Mouse (Mus musculus): ENCODE results near the gene Ina. TPM values are rescaled to one million over a fixed set of nuclear protein-coding genes. Genes with fewer than 3 reads are reported as not detected.

Gene Ina
- total and polyA plus RNA-seq, 3 experiments = not detected

- no peak overlapping the region for H3K4me3 ChIP-seq (ENCODE audit: control insufficient read depth in 1 of 2, insufficient read depth in 1 of 2, low read depth in 2 of 2, low read length in 2 of 2)
- H3K79me2 ChIP-seq (ENCODE audit: control insufficient read depth, insufficient read depth, low read length, poor library complexity) = peaks cover 2% of the 10 kb centered on the region; the same call in 1 of the 2 replicates
- H3K36me3 ChIP-seq (ENCODE audit: control insufficient read depth in 1 of 2, insufficient read depth in 2 of 2, low read length in 2 of 2) = peaks cover 0 to 21% of the 10 kb centered on the region in 2 experiments; a peak in 2 of 4 replicates
- TF ChIP-seq UBTF (IDR thresholded peaks at IDR 0.05; ENCODE audit: borderline replicate concordance, insufficient read depth, low read depth, low read length) (no peak), POLR2AphosphoS5 (IDR thresholded peaks at IDR 0.05; ENCODE audit: borderline replicate concordance, low read depth, low read length) (no peak), RAD21 (IDR thresholded peaks at IDR 0.05; ENCODE audit: low read depth, low read length) (no peak), ZKSCAN1 (IDR thresholded peaks at IDR 0.05; ENCODE audit: low read depth, low read length) (no peak)
- DNase-seq (ENCODE audit: low read depth, low spot score) = no peak
- H3K4me1 ChIP-seq (ENCODE audit: control insufficient read depth in 1 of 2, insufficient read depth in 2 of 2, low read length in 2 of 2) = peaks cover 7 to 26% of the 10 kb centered on the region in 2 experiments
- H3K9me3 ChIP-seq (replicated peaks; ENCODE audit: insufficient read depth, low read length) = no peaks in the 10 kb centered on the region
- H3K27ac ChIP-seq (ENCODE audit: control insufficient read depth, low read depth, low read length) = no peak overlapping the region
- no peak overlapping the region for H3K9ac ChIP-seq (ENCODE audit: control insufficient read depth, low read depth, low read length, poor library complexity, severe bottlenecking)
- no peaks in the 10 kb centered on the region for H3K27me3 ChIP-seq (ENCODE audit: control insufficient read depth in 1 of 2, insufficient read depth in 2 of 2, low read length in 2 of 2)
Observed at GRCm38 (mm10) chr19:46979781-46980105, 34.8 kb upstream of the Ina start.

GRCm38 (mm10) chr19:46981462-46981861 is 33.0 kb upstream of the Ina start:
- H3K27me3 ChIP-seq (ENCODE audit: control insufficient read depth in 1 of 2, insufficient read depth in 2 of 2, low read length in 2 of 2) = no peaks in the 10 kb centered on the region
- H3K9me3 ChIP-seq (replicated peaks; ENCODE audit: insufficient read depth, low read length) = no peaks in the 10 kb centered on the region
- TF ChIP-seq E2F4 (IDR thresholded peaks at IDR 0.05; ENCODE audit: borderline replicate concordance, low read depth, low read length) (no peak), ZNF384 (IDR thresholded peaks at IDR 0.05; ENCODE audit: low read depth, low read length) (no peak), NRF1 (IDR thresholded peaks at IDR 0.05; ENCODE audit: insufficient read depth, low read depth, low read length, poor library complexity, severe bottlenecking) (no peak), MYB (IDR thresholded peaks at IDR 0.05; ENCODE audit: low read depth, low read length) (no peak), MYC (IDR thresholded peaks at IDR 0.05; ENCODE audit: low read depth, low read length) (no peak), HCFC1 (IDR thresholded peaks at IDR 0.05; ENCODE audit: low read depth, low read length) (no peak), POLR2A (IDR thresholded peaks at IDR 0.05; ENCODE audit: control insufficient read depth in 1 of 2, insufficient read depth in 1 of 2, low read depth in 1 of 2, low read length in 2 of 2, poor library complexity in 1 of 2) (no peak), POLR2AphosphoS5 (IDR thresholded peaks at IDR 0.05; ENCODE audit: borderline replicate concordance, low read depth, low read length) (no peak), SIN3A (IDR thresholded peaks at IDR 0.05; ENCODE audit: low read length) (no peak), MAZ (IDR thresholded peaks at IDR 0.05; ENCODE audit: low read depth, low read length) (no peak), KAT2A (conservative IDR thresholded peaks at IDR 0.05; ENCODE audit: low read depth, low read length) (no peak), CHD2 (IDR thresholded peaks at IDR 0.05; ENCODE audit: low read length) (no peak), ZC3H11A (IDR thresholded peaks at IDR 0.05; ENCODE audit: low read depth, low read length) (no peak), ZKSCAN1 (IDR thresholded peaks at IDR 0.05; ENCODE audit: low read depth, low read length) (no peak), EP300 (IDR thresholded peaks at IDR 0.05; ENCODE audit: low read depth in 1 of 2, low read length in 2 of 2) (no peak), BHLHE40 (IDR thresholded peaks at IDR 0.05; ENCODE audit: borderline replicate concordance, low read depth, low read length) (no peak), GATA1 (IDR thresholded peaks at IDR 0.05; ENCODE audit: low read depth, low read length) (no peak), MAFK (IDR thresholded peaks at IDR 0.05; ENCODE audit: borderline replicate concordance, low read depth, low read length) (no peak), MXI1 (IDR thresholded peaks at IDR 0.05; ENCODE audit: low read depth, low read length) (no peak)
- H3K9ac ChIP-seq (ENCODE audit: control insufficient read depth, low read depth, low read length, poor library complexity, severe bottlenecking) = no peak overlapping the region
- H3K4me1 ChIP-seq (ENCODE audit: control insufficient read depth in 1 of 2, insufficient read depth in 2 of 2, low read length in 2 of 2) = peaks cover 11 to 39% of the 10 kb centered on the region in 2 experiments
- no peak overlapping the region for H3K27ac ChIP-seq (ENCODE audit: control insufficient read depth, low read depth, low read length)
- peaks cover 4% of the 10 kb centered on the region; the same call in 1 of the 2 replicates for H3K79me2 ChIP-seq (ENCODE audit: control insufficient read depth, insufficient read depth, low read length, poor library complexity)
- peaks cover 0 to 32% of the 10 kb centered on the region in 2 experiments; a peak in 2 of 4 replicates for H3K36me3 ChIP-seq (ENCODE audit: control insufficient read depth in 1 of 2, insufficient read depth in 2 of 2, low read length in 2 of 2)
- no peak overlapping the region for H3K4me3 ChIP-seq (ENCODE audit: control insufficient read depth in 1 of 2, insufficient read depth in 1 of 2, low read depth in 2 of 2, low read length in 2 of 2)
- no peak for DNase-seq (ENCODE audit: low read depth, low spot score)

Data from MEL (cell line).